Mouse (Mus musculus): ENCODE measurements around the gene Zbtb20. TPM values are rescaled to one million over a fixed set of nuclear protein-coding genes. Genes with fewer than 3 reads are reported as not detected.

The Zbtb20 gene
- polyA plus RNA-seq, 1 experiment from 2014 or later = 18.8 TPM

- Histone ChIP-seq H3K27ac (no peak overlapping the region), H3K4me3 (replicated peaks) (peak overlapping the region; percentile 32; the same call in 1 of the 2 replicates), H3K4me1 (replicated peaks) (peaks cover 3% of the 10 kb centered on the region; the same call in 1 of the 2 replicates), H3K9me3 (no peaks in the 10 kb centered on the region), H3K9ac (no peak overlapping the region), H3K4me2 (replicated peaks) (peak overlapping the region; percentile 65), H3K27me3 (replicated peaks) (no peaks in the 10 kb centered on the region), H3K36me3 (no peaks in the 10 kb centered on the region)
- peak; percentile 42; the same call in 1 of the 2 replicates for ATAC-seq
- 7% methylated on average over 3 of the region's 3 CpGs for WGBS
These were observed 628.5 kb downstream of the Zbtb20 start for GRCm38 (mm10) chr16:43504151-43504550.

- Histone ChIP-seq H3K4me3 (replicated peaks) (no peak overlapping the region), H3K36me3 (no peaks in the 10 kb centered on the region), H3K9ac (no peak overlapping the region), H3K4me1 (replicated peaks) (peaks cover 3% of the 10 kb centered on the region; the same call in 1 of the 2 replicates), H3K27ac (no peak overlapping the region), H3K9me3 (no peaks in the 10 kb centered on the region), H3K4me2 (replicated peaks) (no peak overlapping the region), H3K27me3 (replicated peaks) (no peaks in the 10 kb centered on the region)
- 61% methylated on average over 1 of the region's 1 CpGs for WGBS
- ATAC-seq = no peak
These were observed 628.9 kb downstream of the Zbtb20 start for GRCm38 (mm10) chr16:43504556-43504955.

GRCm38 (mm10) chr16:43505314-43505950 lies 629.8 kb downstream of the Zbtb20 start:
- no peaks in the 10 kb centered on the region for H3K36me3 ChIP-seq
- no peak overlapping the region for H3K4me3 ChIP-seq (replicated peaks)
- no peak overlapping the region for H3K27ac ChIP-seq
- ATAC-seq = no peak
- H3K9me3 ChIP-seq = no peaks in the 10 kb centered on the region
- no peak overlapping the region for H3K9ac ChIP-seq
- peaks cover 3% of the 10 kb centered on the region; the same call in 1 of the 2 replicates for H3K4me1 ChIP-seq (replicated peaks)
- WGBS = 59% methylated on average over 9 of the region's 9 CpGs
- no peaks in the 10 kb centered on the region for H3K27me3 ChIP-seq (replicated peaks)
- no peak overlapping the region for H3K4me2 ChIP-seq (replicated peaks)

GRCm38 (mm10) chr16:43506189-43506751 lies 630.6 kb downstream of the Zbtb20 start:
- H3K27me3 ChIP-seq (replicated peaks) = no peaks in the 10 kb centered on the region
- H3K4me3 ChIP-seq (replicated peaks) = no peak overlapping the region
- no peaks in the 10 kb centered on the region for H3K36me3 ChIP-seq
- 38% methylated on average over 9 of the region's 9 CpGs for WGBS
- peaks cover 3% of the 10 kb centered on the region; the same call in 1 of the 2 replicates for H3K4me1 ChIP-seq (replicated peaks)
- H3K9me3 ChIP-seq = no peaks in the 10 kb centered on the region
- H3K9ac ChIP-seq = no peak overlapping the region
- H3K4me2 ChIP-seq (replicated peaks) = peak overlapping the region; percentile 31
- 0 out of 2 replicates have a peak overlapping the region, but pooled peaks have one; percentile 6 for H3K27ac ChIP-seq
- peak; percentile 51; the same call in 1 of the 2 replicates for ATAC-seq

- H3K4me3 ChIP-seq (replicated peaks) = no peak overlapping the region
- H3K36me3 ChIP-seq = no peaks in the 10 kb centered on the region
- no peaks in the 10 kb centered on the region for H3K27me3 ChIP-seq (replicated peaks)
- WGBS = 48% methylated on average over 10 of the region's 10 CpGs
- no peaks in the 10 kb centered on the region for H3K9me3 ChIP-seq
- H3K9ac ChIP-seq = no peak overlapping the region
- peaks cover 3% of the 10 kb centered on the region; the same call in 1 of the 2 replicates for H3K4me1 ChIP-seq (replicated peaks)
- no peak overlapping the region for H3K27ac ChIP-seq
- no peak for ATAC-seq
- H3K4me2 ChIP-seq (replicated peaks) = peak overlapping the region; percentile 31
These were observed 631.2 kb downstream of the Zbtb20 start for GRCm38 (mm10) chr16:43506771-43507405.

GRCm38 (mm10) chr16:43508166-43508998 lies 632.7 kb downstream of the Zbtb20 start:
- no peak overlapping the region for H3K27ac ChIP-seq
- H3K4me2 ChIP-seq (replicated peaks) = no peak overlapping the region
- no peak overlapping the region for H3K9ac ChIP-seq
- no peaks in the 10 kb centered on the region for H3K36me3 ChIP-seq
- 83% methylated on average over 9 of the region's 9 CpGs for WGBS
- no peaks in the 10 kb centered on the region for H3K27me3 ChIP-seq (replicated peaks)
- H3K4me3 ChIP-seq (replicated peaks) = no peak overlapping the region
- no peak for ATAC-seq
- H3K4me1 ChIP-seq (replicated peaks) = peaks cover 3% of the 10 kb centered on the region; the same call in 1 of the 2 replicates
- no peaks in the 10 kb centered on the region for H3K9me3 ChIP-seq

- Histone ChIP-seq H3K4me1 (replicated peaks) (no peaks in the 10 kb centered on the region; the same call in 1 of the 2 replicates), H3K4me2 (replicated peaks) (no peak overlapping the region)
- WGBS = 65% methylated on average over 5 of the region's 5 CpGs
These were observed 634.8 kb downstream of the Zbtb20 start for GRCm38 (mm10) chr16:43510516-43510915.

GRCm38 (mm10) chr16:43511531-43511930 lies 635.9 kb downstream of the Zbtb20 start:
- no peak overlapping the region for H3K4me3 ChIP-seq (replicated peaks)
- H3K9ac ChIP-seq = no peak overlapping the region
- no peaks in the 10 kb centered on the region for H3K36me3 ChIP-seq
- ATAC-seq = no peak
- no peaks in the 10 kb centered on the region for H3K4me1 ChIP-seq (replicated peaks)
- H3K4me2 ChIP-seq (replicated peaks) = no peak overlapping the region
- H3K27ac ChIP-seq = no peak overlapping the region
- 69% methylated on average over 4 of the region's 4 CpGs for WGBS
- no peaks in the 10 kb centered on the region for H3K27me3 ChIP-seq (replicated peaks)
- H3K9me3 ChIP-seq = no peaks in the 10 kb centered on the region

More at GRCm38 (mm10) chr16:43510516-43510915, 634.8 kb downstream of the Zbtb20 start:
- Histone ChIP-seq H3K9me3 (no peaks in the 10 kb centered on the region), H3K27ac (no peak overlapping the region), H3K36me3 (no peaks in the 10 kb centered on the region), H3K4me3 (replicated peaks) (no peak overlapping the region), H3K27me3 (replicated peaks) (no peaks in the 10 kb centered on the region), H3K9ac (no peak overlapping the region)
- no peak for ATAC-seq

- no peak for ATAC-seq
- 68% methylated on average over 5 of the region's 5 CpGs for WGBS
- no peaks in the 10 kb centered on the region for H3K27me3 ChIP-seq (replicated peaks)
These were observed 638.3 kb downstream of the Zbtb20 start for GRCm38 (mm10) chr16:43513933-43514332.

GRCm38 (mm10) chr16:43515538-43515937 lies 639.9 kb downstream of the Zbtb20 start:
- no peaks in the 10 kb centered on the region for H3K4me1 ChIP-seq (replicated peaks)
- no peak overlapping the region for H3K9ac ChIP-seq
- no peak overlapping the region for H3K27ac ChIP-seq
- no peaks in the 10 kb centered on the region for H3K9me3 ChIP-seq
- H3K36me3 ChIP-seq = no peaks in the 10 kb centered on the region
- H3K27me3 ChIP-seq (replicated peaks) = no peaks in the 10 kb centered on the region
- no peak overlapping the region for H3K4me3 ChIP-seq (replicated peaks)
- H3K4me2 ChIP-seq (replicated peaks) = no peak overlapping the region
- ATAC-seq = no peak
- 76% methylated on average over 4 of the region's 4 CpGs for WGBS

More at GRCm38 (mm10) chr16:43513933-43514332, 638.3 kb downstream of the Zbtb20 start:
- no peak overlapping the region for H3K4me2 ChIP-seq (replicated peaks)
- H3K9ac ChIP-seq = no peak overlapping the region
- H3K36me3 ChIP-seq = no peaks in the 10 kb centered on the region
- H3K27ac ChIP-seq = no peak overlapping the region
- no peaks in the 10 kb centered on the region for H3K9me3 ChIP-seq
- no peaks in the 10 kb centered on the region for H3K4me1 ChIP-seq (replicated peaks)
- no peak overlapping the region for H3K4me3 ChIP-seq (replicated peaks)

- no peak overlapping the region for H3K27ac ChIP-seq
- 78% methylated on average over 2 of the region's 2 CpGs for WGBS
- no peaks in the 10 kb centered on the region for H3K27me3 ChIP-seq (replicated peaks)
- H3K4me3 ChIP-seq (replicated peaks) = no peak overlapping the region
- no peak overlapping the region for H3K4me2 ChIP-seq (replicated peaks)
- no peaks in the 10 kb centered on the region for H3K9me3 ChIP-seq
- no peaks in the 10 kb centered on the region for H3K4me1 ChIP-seq (replicated peaks)
- H3K9ac ChIP-seq = no peak overlapping the region
- no peak for ATAC-seq
- no peaks in the 10 kb centered on the region for H3K36me3 ChIP-seq
These were observed 644.6 kb downstream of the Zbtb20 start for GRCm38 (mm10) chr16:43520274-43520673.

- Histone ChIP-seq H3K9ac (no peak overlapping the region), H3K27me3 (replicated peaks) (no peaks in the 10 kb centered on the region), H3K36me3 (no peaks in the 10 kb centered on the region), H3K4me3 (replicated peaks) (no peak overlapping the region), H3K4me1 (replicated peaks) (no peaks in the 10 kb centered on the region), H3K4me2 (replicated peaks) (no peak overlapping the region), H3K9me3 (no peaks in the 10 kb centered on the region), H3K27ac (no peak overlapping the region)
- 93% methylated on average over 4 of the region's 4 CpGs for WGBS
- ATAC-seq = no peak
These were observed 646.8 kb downstream of the Zbtb20 start for GRCm38 (mm10) chr16:43522482-43522881.

Measured in intestine, embryonic 15.5 days (tissue).